In genomic region chr17:34761471-34761870, GRCm38 (mm10) we compare ENCODE assay signal across 33 mouse cellular contexts. TPM values are rescaled to one million over a fixed set of nuclear protein-coding genes. Genes with fewer than 3 reads are reported as not detected.
DNase-seq lines count a peak whose midpoint lies in the region; ATAC-seq and TF ChIP-seq lines count a peak whose summit lies in the region.
"Had no signal": no experiment of that assay in that cellular context is flagged by ENCODE, and none has a peak within 500 bp of the region (broad histone marks: within the 10 kb centered on the region; RNA-seq: fewer than 3 reads in every experiment).

No protein-coding gene starts in this region.

- H3K79me2 ChIP-seq in macrophage (ENCODE audit: inconsistent target): no peaks in the 10 kb centered on the region

- no peaks in the 10 kb centered on the region for H3K27me3 ChIP-seq in kidney, postnatal 0 days (ENCODE audit: insufficient read depth, low read length)
- no peaks in the 10 kb centered on the region for H3K27me3 ChIP-seq in kidney, adult 2 months (replicated peaks; ENCODE audit: control insufficient read depth, insufficient read depth, low read length)
- H3K27me3 ChIP-seq in stomach, postnatal 0 days (ENCODE audit: control insufficient read depth, insufficient read depth, low read length): no peaks in the 10 kb centered on the region
- H3K27me3 ChIP-seq in hindbrain, embryonic 13.5 days: no peaks in the 10 kb centered on the region
- H3K27me3 ChIP-seq: embryonic facial prominence, embryonic 13.5 days; forebrain, embryonic 12.5 days; forebrain, embryonic 15.5 days; heart, embryonic 15.5 days; hindbrain, embryonic 15.5 days had no signal

- H3K4me1 ChIP-seq in kidney, postnatal 0 days (replicated peaks; ENCODE audit: insufficient read depth, low read length): no peaks in the 10 kb centered on the region
- no peaks in the 10 kb centered on the region for H3K4me1 ChIP-seq in kidney, adult 2 months (ENCODE audit: control insufficient read depth, insufficient read depth, low read length)
- H3K4me1 ChIP-seq in stomach, postnatal 0 days (replicated peaks; ENCODE audit: control insufficient read depth, insufficient read depth): no peaks in the 10 kb centered on the region
- H3K4me1 ChIP-seq in hindbrain, embryonic 13.5 days (replicated peaks): no peaks in the 10 kb centered on the region
- H3K4me1 ChIP-seq: embryonic facial prominence, embryonic 10.5 days; embryonic facial prominence, embryonic 13.5 days; forebrain, embryonic 12.5 days; forebrain, embryonic 15.5 days; heart, embryonic 15.5 days; hindbrain, embryonic 10.5 days; hindbrain, embryonic 15.5 days had no signal

- WGBS in kidney, postnatal 0 days: 62% methylated on average over 3 of the region's 3 CpGs
- WGBS in kidney, adult 2 months: 55% methylated on average over 3 of the region's 3 CpGs
- WGBS in macrophage (ENCODE audit: missing documents): 46% methylated on average over 3 of the region's 3 CpGs
- 56% methylated on average over 3 of the region's 3 CpGs for WGBS in stomach, postnatal 0 days
- WGBS in hindbrain, embryonic 13.5 days: 80% methylated on average over 3 of the region's 3 CpGs

- TF ChIP-seq EP300 in stomach, postnatal 0 days (optimal IDR thresholded peaks at IDR 0.05): no peak

- no peak for ATAC-seq in kidney, postnatal 0 days (replicated peaks; ENCODE audit: low FRiP score, low read depth)
- no peak for ATAC-seq in stomach, postnatal 0 days (ENCODE audit: low FRiP score, low TSS enrichment)
- ATAC-seq in hindbrain, embryonic 13.5 days (ENCODE audit: low FRiP score): no peak
- ATAC-seq: CD4-positive, CD25-positive, alpha-beta regulatory T cell, adult 4 months; forebrain, embryonic 15.5 days; Patski had no signal

- no peak for TF ChIP-seq CTCF in kidney, postnatal 0 days (IDR thresholded peaks at IDR 0.05; ENCODE audit: low read depth)
- TF ChIP-seq CTCF in kidney, adult 2 months (conservative IDR thresholded peaks at IDR 0.05; ENCODE audit: insufficient read depth, insufficient read length, low read depth, low read length): no peak
- no peak for TF ChIP-seq CTCF in stomach, postnatal 0 days (IDR thresholded peaks at IDR 0.05; ENCODE audit: low read depth)

- TF ChIP-seq POLR2A in kidney, adult 2 months (IDR thresholded peaks at IDR 0.05; ENCODE audit: low read depth, low read length): no peak

- H3K4me3 ChIP-seq in kidney, postnatal 0 days (replicated peaks; ENCODE audit: low read depth, low read length): no peak overlapping the region
- no peak overlapping the region for H3K4me3 ChIP-seq in kidney, adult 2 months (ENCODE audit: insufficient read depth, low read depth, low read length)
- no peak overlapping the region for H3K4me3 ChIP-seq in macrophage (ENCODE audit: inconsistent target)
- no peak overlapping the region for H3K4me3 ChIP-seq in stomach, postnatal 0 days (ENCODE audit: low read depth, low read length)
- no peak overlapping the region for H3K4me3 ChIP-seq in hindbrain, embryonic 13.5 days
- H3K4me3 ChIP-seq: embryonic facial prominence, embryonic 10.5 days; embryonic facial prominence, embryonic 13.5 days; erythroblast, embryonic 14.5 days; forebrain, embryonic 12.5 days; forebrain, embryonic 15.5 days; heart, embryonic 15.5 days; hindbrain, embryonic 10.5 days; hindbrain, embryonic 15.5 days had no signal

- H3K9ac ChIP-seq in kidney, postnatal 0 days (ENCODE audit: low read depth, low read length): no peak overlapping the region
- H3K9ac ChIP-seq in stomach, postnatal 0 days (ENCODE audit: low read length): no peak overlapping the region
- H3K9ac ChIP-seq in hindbrain, embryonic 13.5 days: no peak overlapping the region
- H3K9ac ChIP-seq: embryonic facial prominence, embryonic 13.5 days; forebrain, embryonic 12.5 days; forebrain, embryonic 15.5 days; heart, embryonic 15.5 days; hindbrain, embryonic 15.5 days had no signal

- H3K27ac ChIP-seq in kidney, postnatal 0 days: no peak overlapping the region
- H3K27ac ChIP-seq in kidney, adult 2 months (ENCODE audit: insufficient read depth, low read depth, low read length): no peak overlapping the region
- H3K27ac ChIP-seq in macrophage: peak overlapping the region; percentile 67
- no peak overlapping the region for H3K27ac ChIP-seq in stomach, postnatal 0 days (replicated peaks)
- H3K27ac ChIP-seq in hindbrain, embryonic 13.5 days: no peak overlapping the region
- H3K27ac ChIP-seq: embryonic facial prominence, embryonic 10.5 days; embryonic facial prominence, embryonic 13.5 days; forebrain, embryonic 12.5 days; forebrain, embryonic 15.5 days; heart, embryonic 15.5 days; hindbrain, embryonic 10.5 days; hindbrain, embryonic 15.5 days had no signal

- no peaks in the 10 kb centered on the region for H3K9me3 ChIP-seq in kidney, postnatal 0 days (replicated peaks; ENCODE audit: low read length)
- no peaks in the 10 kb centered on the region for H3K9me3 ChIP-seq in stomach, postnatal 0 days (ENCODE audit: control insufficient read depth, low read length)
- no peaks in the 10 kb centered on the region for H3K9me3 ChIP-seq in hindbrain, embryonic 13.5 days
- H3K9me3 ChIP-seq: embryonic facial prominence, embryonic 13.5 days; forebrain, embryonic 12.5 days; forebrain, embryonic 15.5 days; heart, embryonic 15.5 days; hindbrain, embryonic 15.5 days had no signal

- H3K36me3 ChIP-seq in kidney, postnatal 0 days (ENCODE audit: insufficient read depth, low read length): no peaks in the 10 kb centered on the region
- no peaks in the 10 kb centered on the region for H3K36me3 ChIP-seq in kidney, adult 2 months (ENCODE audit: control insufficient read depth, insufficient read depth, low read length)
- H3K36me3 ChIP-seq in macrophage (ENCODE audit: inconsistent target): no peaks in the 10 kb centered on the region
- no peaks in the 10 kb centered on the region for H3K36me3 ChIP-seq in stomach, postnatal 0 days (ENCODE audit: control insufficient read depth, insufficient read depth, low read length)
- no peaks in the 10 kb centered on the region for H3K36me3 ChIP-seq in hindbrain, embryonic 13.5 days
- H3K36me3 ChIP-seq: embryonic facial prominence, embryonic 10.5 days; embryonic facial prominence, embryonic 13.5 days; forebrain, embryonic 12.5 days; forebrain, embryonic 15.5 days; heart, embryonic 15.5 days; hindbrain, embryonic 10.5 days; hindbrain, embryonic 15.5 days had no signal

- DNase-seq in kidney, postnatal 0 days (ENCODE audit: low spot score): peak; percentile 9
- no peak for DNase-seq in kidney, adult 2 months
- peak; percentile 43 for DNase-seq in 3T3-L1 (ENCODE audit: low read depth, low spot score)
- peak; percentile 22 for DNase-seq in NIH3T3 (ENCODE audit: low read depth)
- DNase-seq in stomach, postnatal 0 days (ENCODE audit: low spot score): no peak
- DNase-seq: adrenal gland, adult 2 months; adrenal gland, postnatal 14 days; cerebellum, adult 11-12 months; cerebellum, adult 8-10 months; cerebellum, postnatal 10 days; cerebellum, postnatal 36 days; embryo, embryonic 11 days; gastrocnemius, postnatal 10 days; gastrocnemius, postnatal 36 days; heart, postnatal 10 days; heart, postnatal 36 days had no signal

- H3K4me2 ChIP-seq in kidney, postnatal 0 days (ENCODE audit: low read length): no peak overlapping the region
- no peak overlapping the region for H3K4me2 ChIP-seq in stomach, postnatal 0 days (replicated peaks; ENCODE audit: low read depth)
- H3K4me2 ChIP-seq in hindbrain, embryonic 13.5 days: no peak overlapping the region
- H3K4me2 ChIP-seq: embryonic facial prominence, embryonic 13.5 days; forebrain, embryonic 12.5 days; forebrain, embryonic 15.5 days; heart, embryonic 11.5 days; heart, embryonic 15.5 days; hindbrain, embryonic 15.5 days had no signal

RNA-seq across cellular contexts. Expression of gene C4b, which starts 17.8 kb away (rescaled TPM):
- 0.22 and 0.41 TPM in 2 replicates for polyA plus RNA-seq in kidney, postnatal 0 days (2015; fragmentation: Nextera tagmentation; extraction: Ambion mirVana)
- 4.7 and 6.8 TPM in 2 replicates for polyA plus RNA-seq in kidney, adult 2 months (2012; rRNA removed)
- total RNA-seq in macrophage (2018; cell fraction: chromatin; rRNA removed): 10 to 100 TPM in 2 of 26 experiments, 1 to 10 TPM in 19, under 1 TPM in 4, not detected in 1; 0.20 to 13.8 (median 2.0) TPM
- total RNA-seq in macrophage (2018; cell fraction: cytosol; rRNA removed): 1 to 10 TPM in 8 of 26 experiments, under 1 TPM in 18; 0.14 to 3.7 (median 0.74) TPM
- 10 to 100 TPM in 3 of 26 experiments, 1 to 10 TPM in 21, under 1 TPM in 2; 0.84 to 13.5 (median 2.3) TPM for total RNA-seq in macrophage (2018; cell fraction: nucleus; rRNA removed)
- polyA plus RNA-seq in macrophage (2018): 0.21 to 1.4 TPM (median 0.32 TPM) in 3 replicates
- polyA plus RNA-seq in stomach, postnatal 0 days (2015; fragmentation: Nextera tagmentation; extraction: Ambion mirVana): 0.73 and 1.3 TPM in 2 replicates
- polyA plus RNA-seq in hindbrain, embryonic 13.5 days (2015; fragmentation: Nextera tagmentation; extraction: Ambion mirVana): 0.09 TPM in 1 of 2 replicates, not detected in the other
- total RNA-seq: granulocyte monocyte progenitor cell, adult 5-6 weeks had no signal
- polyA plus RNA-seq: C2C12; CD4-positive, CD25-positive, alpha-beta regulatory T cell, adult 4 months; embryonic facial prominence, embryonic 10.5 days; embryonic facial prominence, embryonic 13.5 days; forebrain, embryonic 12.5 days; forebrain, embryonic 15.5 days; heart, embryonic 11.5 days; hindbrain, embryonic 10.5 days had no signal

RNA-seq across cellular contexts. Expression of gene Cyp21a1, which starts 42.9 kb away (rescaled TPM):
- 0.13 and 0.20 TPM in 2 replicates for polyA plus RNA-seq in kidney, postnatal 0 days (2015; fragmentation: Nextera tagmentation; extraction: Ambion mirVana)
- polyA plus RNA-seq in kidney, adult 2 months (2012; rRNA removed): 0.23 and 29.2 TPM in 2 replicates
- total RNA-seq in macrophage (2018; cell fraction: chromatin; rRNA removed): not detected
- total RNA-seq in macrophage (2018; cell fraction: cytosol; rRNA removed): not detected
- total RNA-seq in macrophage (2018; cell fraction: nucleus; rRNA removed): not detected
- not detected in 3 replicates for polyA plus RNA-seq in macrophage (2018)
- polyA plus RNA-seq in stomach, postnatal 0 days (2015; fragmentation: Nextera tagmentation; extraction: Ambion mirVana): 0.06 TPM in 1 of 2 replicates, not detected in the other
- polyA plus RNA-seq in hindbrain, embryonic 13.5 days (2015; fragmentation: Nextera tagmentation; extraction: Ambion mirVana): not detected in 2 replicates
- total RNA-seq: gastrocnemius, postnatal 36 days; granulocyte monocyte progenitor cell, adult 5-6 weeks; heart, postnatal 10 days; heart, postnatal 36 days had no signal
- polyA plus RNA-seq: C2C12; CD4-positive, CD25-positive, alpha-beta regulatory T cell, adult 4 months; cortical plate, adult 2 months; embryonic facial prominence, embryonic 10.5 days; embryonic facial prominence, embryonic 13.5 days; erythroblast, embryonic 14.5 days; forebrain, embryonic 12.5 days; forebrain, embryonic 15.5 days; heart, embryonic 11.5 days; heart, embryonic 15.5 days; hindbrain, embryonic 10.5 days; hindbrain, embryonic 15.5 days; intestine, embryonic 14.5 days; Patski had no signal

Comparison
In these comparisons a context has a peak if more than half of its experiments do, and no peak if none do; other contexts are left out.
1. DNase-seq: peak in kidney, postnatal 0 days (single experiment), 3T3-L1 (single experiment) and NIH3T3 (single experiment); none in kidney, adult 2 months (single experiment) and stomach, postnatal 0 days (single experiment).